Mouse (Mus musculus) erythroblast, embryonic 14.5 days (primary cell): ENCODE measurements around the gene Gm49325. TPM values are rescaled to one million over a fixed set of nuclear protein-coding genes. Genes with fewer than 3 reads are reported as not detected.
A peak's percentile ranks its signal among the peaks of the same experiment; 100 is the strongest.

Source experiments
- H3K27me3 ChIP-seq: 2 replicates; pipeline ENCODE4 v1.6.1; 2012; ENCODE audit warnings: inconsistent platforms; ENCODE audit not compliant: control insufficient read depth
- H3K36me3 ChIP-seq: 2 replicates; pipeline ENCODE4 v1.6.1; 2012; ENCODE audit warnings: mild to moderate bottlenecking, inconsistent platforms; ENCODE audit not compliant: control insufficient read depth
- H3K4me1 ChIP-seq: 2 replicates; pipeline ENCODE4 v1.6.1; 2012; ENCODE audit warnings: inconsistent platforms; ENCODE audit not compliant: control insufficient read depth
- H3K4me3 ChIP-seq: replicated peaks from 2 replicates; pipeline ENCODE3; 2012; ENCODE audit warnings: moderate library complexity, mild to moderate bottlenecking, inconsistent platforms
- H3K9me3 ChIP-seq: 2 replicates; pipeline ENCODE4 v1.6.1; 2012; ENCODE audit warnings: low read length, inconsistent platforms, mixed read lengths; ENCODE audit not compliant: control insufficient read depth
- GATA1 ChIP-seq: IDR thresholded peaks from 2 replicates; pipeline ENCODE4 v1.6.1; 2012; ENCODE audit warnings: low read length, inconsistent platforms, mixed read lengths
- TAL1 ChIP-seq: IDR thresholded peaks from 3 replicates; pipeline ENCODE4 v1.6.1; 2012; ENCODE audit warnings: low read length, inconsistent platforms, mixed read lengths
- polyA plus RNA-seq: library from polyadenylated mRNA; stranded (reverse); fragments of >175 nt; gene quantifications from 2 replicates; pipeline ENCODE4 v1.2.3, GENCODE M21; 2012

The Gm49325 gene
- polyA plus RNA-seq, 1 experiment, result not detected

DNA sequence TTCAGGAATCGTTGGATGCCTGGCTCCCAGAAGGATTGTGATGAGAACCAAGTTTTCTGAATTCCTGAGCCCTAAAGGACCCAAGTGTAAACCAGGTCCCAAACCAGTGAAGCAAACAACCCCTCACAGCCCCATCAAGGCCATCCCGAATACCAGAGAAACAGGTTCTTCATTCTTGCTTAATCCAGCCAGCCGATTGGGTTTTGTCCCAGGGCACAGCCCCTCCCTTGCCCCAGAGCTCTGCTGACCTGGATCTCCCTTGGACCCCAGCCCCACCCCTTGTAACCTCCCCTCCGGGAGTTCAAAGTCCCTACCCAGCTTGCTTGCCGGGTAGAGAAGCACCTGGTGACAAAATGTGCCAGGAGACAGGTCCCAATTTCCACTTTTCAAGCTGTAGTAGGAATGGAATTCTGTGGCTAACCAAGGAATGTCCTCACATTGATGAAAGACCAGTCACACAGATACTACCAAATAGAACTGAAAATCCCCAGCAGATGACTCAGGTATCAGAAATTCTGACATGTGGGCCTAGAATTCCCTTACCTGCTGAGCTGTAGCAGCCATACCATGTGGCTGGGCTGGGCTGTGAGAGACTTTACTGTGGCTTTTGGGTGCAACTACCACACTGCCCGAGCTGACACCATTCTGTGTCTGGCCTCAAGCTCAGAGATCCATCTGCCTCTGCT is 35.9 kb upstream of the Gm49325 start:
- H3K4me3 ChIP-seq, result no peak overlapping the region
- H3K27me3 ChIP-seq, result peaks cover 12% of the 10 kb centered on the region
- H3K4me1 ChIP-seq, result peaks cover 13% of the 10 kb centered on the region
- no peak for TF ChIP-seq GATA1
- TF ChIP-seq TAL1, result no peak
- no peaks in the 10 kb centered on the region for H3K9me3 ChIP-seq
- no peaks in the 10 kb centered on the region for H3K36me3 ChIP-seq

- TF ChIP-seq GATA1, result no peak
- TF ChIP-seq TAL1, result no peak
- Histone ChIP-seq H3K4me1 (no peaks in the 10 kb centered on the region; the same call in 1 of the 2 replicates), H3K36me3 (no peaks in the 10 kb centered on the region), H3K9me3 (no peaks in the 10 kb centered on the region), H3K4me3 (no peak overlapping the region), H3K27me3 (peaks cover 19% of the 10 kb centered on the region)
These were observed 33.8 kb upstream of the Gm49325 start for GRCm38 (mm10) chr10:77572225-77572624.

DNA sequence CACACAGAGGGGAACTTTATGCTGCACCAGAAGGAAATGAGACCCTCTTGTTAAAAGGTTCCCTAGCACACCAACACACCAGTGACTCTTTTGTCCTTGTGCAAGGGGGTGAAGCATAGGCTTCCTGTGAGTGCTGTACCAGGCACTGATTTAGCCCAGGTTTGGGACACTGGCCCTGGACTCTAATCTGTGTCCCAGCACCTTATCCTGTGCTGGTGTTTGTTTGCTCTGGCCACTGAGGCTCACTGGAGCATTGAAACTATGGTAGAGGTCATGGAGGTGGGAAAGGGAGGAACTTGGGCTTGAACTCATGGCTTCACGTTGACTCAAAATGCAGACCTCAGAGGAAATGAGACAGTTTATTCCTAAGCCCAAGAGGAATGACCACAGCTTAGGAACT is 32.8 kb upstream of the Gm49325 start:
- TF ChIP-seq TAL1, result no peak
- no peak for TF ChIP-seq GATA1
- H3K4me3 ChIP-seq, result no peak overlapping the region
- no peaks in the 10 kb centered on the region for H3K36me3 ChIP-seq
- no peaks in the 10 kb centered on the region for H3K9me3 ChIP-seq
- peaks cover 21% of the 10 kb centered on the region for H3K27me3 ChIP-seq
- no peaks in the 10 kb centered on the region; the same call in 1 of the 2 replicates for H3K4me1 ChIP-seq

DNA sequence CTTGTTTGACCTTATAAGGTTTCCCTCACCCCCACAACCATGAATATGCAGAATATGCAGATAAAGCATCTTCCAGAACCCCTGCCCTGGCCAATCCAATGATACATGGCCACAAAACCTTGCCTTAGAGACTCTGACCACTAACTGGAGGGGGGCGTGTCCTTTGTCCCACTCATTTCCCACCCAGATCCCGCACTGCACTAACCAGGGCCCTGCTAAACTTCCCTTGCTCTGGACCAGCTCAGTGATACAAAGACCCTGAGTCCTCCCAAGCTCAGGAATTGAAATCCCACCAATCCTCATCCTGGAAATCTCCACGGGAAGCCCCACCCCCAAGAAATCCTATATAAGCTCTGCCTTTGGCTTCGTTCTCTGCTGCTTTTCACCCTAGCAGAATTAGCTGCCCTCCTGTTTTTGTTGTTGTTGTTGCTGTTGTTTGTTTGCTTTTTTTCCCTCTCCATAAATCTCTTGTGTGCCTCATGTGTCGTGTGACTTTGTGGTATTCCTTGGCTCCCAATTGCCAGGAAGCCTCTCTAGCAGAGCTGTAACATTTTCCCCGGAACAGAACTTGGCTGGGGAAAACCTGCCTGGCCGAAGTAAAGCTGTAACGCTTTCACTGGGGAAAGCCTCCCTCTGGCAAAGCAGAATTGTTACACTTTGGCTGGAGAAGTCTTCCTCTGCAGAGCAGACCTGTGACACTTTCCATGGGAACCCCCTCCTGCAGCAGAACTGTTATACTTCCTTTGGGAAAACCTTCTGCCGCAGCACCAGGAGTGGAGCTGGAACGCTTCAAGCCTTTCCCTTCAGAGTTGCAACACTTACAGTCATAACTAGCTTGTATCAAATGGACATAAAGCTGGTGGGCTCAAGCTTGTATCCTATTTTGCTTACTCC is 25.7 kb upstream of the Gm49325 start:
- no peaks in the 10 kb centered on the region for H3K9me3 ChIP-seq

GRCm38 (mm10) chr10:77581023-77581407 is 25.0 kb upstream of the Gm49325 start:
- Histone ChIP-seq H3K4me3 (peak overlapping the region; percentile 86), H3K36me3 (peaks cover 18% of the 10 kb centered on the region), H3K27me3 (peaks cover 9% of the 10 kb centered on the region), H3K4me1 (peaks cover 42% of the 10 kb centered on the region), H3K9me3 (no peaks in the 10 kb centered on the region)
- no peak for TF ChIP-seq GATA1
- no peak for TF ChIP-seq TAL1

More for the DNA sequence above, 25.7 kb upstream of the Gm49325 start:
- Histone ChIP-seq H3K36me3 (peaks cover 13% of the 10 kb centered on the region), H3K4me3 (no peak overlapping the region), H3K27me3 (peaks cover 10% of the 10 kb centered on the region), H3K4me1 (peaks cover 40% of the 10 kb centered on the region)
- TF ChIP-seq GATA1, result no peak
- no peak for TF ChIP-seq TAL1

DNA sequence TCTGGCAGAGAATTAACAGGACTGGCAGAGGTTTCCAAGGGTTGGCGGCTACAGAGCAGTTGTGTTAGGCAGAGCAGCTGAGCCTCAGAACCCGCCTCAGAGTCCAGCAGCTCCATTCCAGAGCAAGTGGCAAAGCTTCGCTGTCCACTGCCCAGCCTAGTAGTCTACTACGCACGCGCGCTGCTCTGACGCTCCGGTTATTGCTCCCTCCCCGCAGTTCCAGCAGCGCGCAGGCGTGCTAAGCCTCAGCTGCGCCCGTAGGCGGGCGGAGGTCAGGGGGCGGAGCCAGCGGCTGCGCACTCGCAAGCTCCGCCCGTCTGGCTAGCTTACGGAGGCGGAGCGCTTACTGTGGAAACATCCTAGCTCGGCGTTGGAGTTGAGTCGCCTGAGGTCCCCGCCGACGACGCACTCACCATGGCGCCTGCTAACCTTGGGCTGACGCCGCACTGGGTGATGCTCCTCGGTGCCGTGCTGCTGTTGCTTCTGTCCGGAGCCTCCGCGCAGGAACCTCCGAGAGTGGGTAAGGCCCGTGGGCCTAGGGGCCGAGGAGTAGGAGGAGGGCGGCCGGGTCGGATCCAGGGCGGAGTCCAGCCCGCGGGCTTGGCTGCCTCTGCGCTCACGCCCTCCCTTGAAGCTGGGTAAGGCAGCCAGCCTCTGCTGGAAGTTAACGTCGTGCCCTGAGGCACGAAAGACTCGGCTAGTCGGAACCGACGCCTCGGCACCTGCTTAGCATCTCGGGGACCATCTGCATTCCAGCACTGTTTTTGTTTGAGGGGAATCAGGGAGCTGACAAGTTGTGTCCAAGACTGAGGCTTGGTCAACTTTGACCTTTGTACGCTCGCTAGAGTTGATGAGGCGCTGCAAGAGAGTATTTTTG is 24.4 kb upstream of the Gm49325 start, which contains the start of gene Pttg1ip:
TSS of gene Pttg1ip (plus strand) at position 313 of the 877 bp plus-strand sequence.
- H3K9me3 ChIP-seq, result no peaks in the 10 kb centered on the region
- H3K4me3 ChIP-seq, result peak within 1 kb of the TSS; percentile 86
- peaks cover 46% of the 10 kb centered on the region for H3K4me1 ChIP-seq
- peaks cover 25% of the 10 kb centered on the region for H3K36me3 ChIP-seq
- no peak for TF ChIP-seq TAL1
- no peak for TF ChIP-seq GATA1
- peaks cover 3% of the 10 kb centered on the region for H3K27me3 ChIP-seq

DNA sequence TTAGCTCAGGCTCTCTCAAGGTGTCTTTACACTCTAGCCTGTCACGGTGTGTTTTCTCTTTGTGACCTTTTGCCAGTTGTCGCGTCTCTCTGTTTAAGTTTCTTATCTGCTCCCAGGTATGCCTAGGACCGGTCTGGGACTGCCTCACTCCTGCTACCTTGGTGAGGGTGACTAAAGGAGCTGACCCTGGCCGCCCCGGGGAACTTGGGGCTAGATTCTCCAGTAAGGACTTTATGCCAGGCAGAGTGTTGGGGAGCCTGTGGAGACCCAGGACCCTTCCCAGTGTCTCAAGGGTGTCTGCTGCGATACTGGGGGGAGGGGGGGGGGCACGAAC is 23.7 kb upstream of the Gm49325 start:
- H3K4me1 ChIP-seq, result peaks cover 49% of the 10 kb centered on the region
- TF ChIP-seq TAL1, result no peak
- TF ChIP-seq GATA1, result no peak
- H3K36me3 ChIP-seq, result peaks cover 31% of the 10 kb centered on the region
- H3K9me3 ChIP-seq, result no peaks in the 10 kb centered on the region
- H3K4me3 ChIP-seq, result peak overlapping the region; percentile 86
- H3K27me3 ChIP-seq, result peaks cover 3% of the 10 kb centered on the region

GRCm38 (mm10) chr10:77583795-77584422 is 22.1 kb upstream of the Gm49325 start:
- peaks cover 56% of the 10 kb centered on the region for H3K4me1 ChIP-seq
- H3K27me3 ChIP-seq, result no peaks in the 10 kb centered on the region; the same call in 1 of the 2 replicates
- TF ChIP-seq TAL1 (no peak), GATA1 (no peak)
- no peaks in the 10 kb centered on the region for H3K9me3 ChIP-seq
- peaks cover 47% of the 10 kb centered on the region for H3K36me3 ChIP-seq
- peak overlapping the region; percentile 86 for H3K4me3 ChIP-seq
